Mouse (Mus musculus): Measurements from ENCODE around the gene Adcy6. TPM values are rescaled to one million over a fixed set of nuclear protein-coding genes. Genes with fewer than 3 reads are reported as not detected.

The Adcy6 gene
- polyA plus RNA-seq, 1 experiment from 2014 or later: 11.2 TPM

DNA sequence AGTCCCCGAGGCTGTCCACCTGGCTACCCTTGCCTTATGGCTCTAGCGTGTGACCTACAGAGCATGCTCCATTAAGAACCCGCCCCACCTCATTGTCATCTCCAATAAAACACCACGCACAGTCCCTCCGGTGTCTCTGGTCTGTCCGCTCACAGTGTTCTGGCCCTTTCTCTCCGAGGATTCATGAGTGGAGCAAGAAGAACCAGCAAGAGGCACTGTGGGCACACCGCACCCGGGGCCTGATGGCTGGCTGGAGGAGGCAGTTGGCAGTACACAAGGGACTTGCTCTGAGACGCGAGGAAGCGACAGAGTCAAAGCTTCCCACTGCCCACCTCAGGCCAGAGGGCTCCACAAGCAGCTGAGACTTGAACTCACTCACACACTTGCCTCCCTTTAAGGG, 34.5 kb upstream of the Adcy6 start:
- no peak overlapping the region for H3K9ac ChIP-seq (ENCODE audit: low read length)
- 92% methylated on average over 12 of the region's 12 CpGs for WGBS
- DNase-seq (ENCODE audit: low spot score) (no peak), ATAC-seq (replicated peaks; ENCODE audit: low FRiP score) (no peak)
- H3K4me1 ChIP-seq (replicated peaks; ENCODE audit: control insufficient read depth, insufficient read depth, low read length): no peaks in the 10 kb centered on the region
- no peaks in the 10 kb centered on the region for H3K9me3 ChIP-seq (ENCODE audit: control insufficient read depth, low read length)
- no peak overlapping the region for H3K4me3 ChIP-seq (ENCODE audit: low read depth, low read length)
- H3K27ac ChIP-seq (ENCODE audit: low read depth, low read length): no peak overlapping the region
- no peak overlapping the region for H3K4me2 ChIP-seq (ENCODE audit: low read depth, low read length, severe bottlenecking)
- H3K36me3 ChIP-seq (ENCODE audit: control insufficient read depth, insufficient read depth, low read length): peaks cover 25% of the 10 kb centered on the region
- H3K27me3 ChIP-seq (ENCODE audit: control insufficient read depth, insufficient read depth, low read length): no peaks in the 10 kb centered on the region

DNA sequence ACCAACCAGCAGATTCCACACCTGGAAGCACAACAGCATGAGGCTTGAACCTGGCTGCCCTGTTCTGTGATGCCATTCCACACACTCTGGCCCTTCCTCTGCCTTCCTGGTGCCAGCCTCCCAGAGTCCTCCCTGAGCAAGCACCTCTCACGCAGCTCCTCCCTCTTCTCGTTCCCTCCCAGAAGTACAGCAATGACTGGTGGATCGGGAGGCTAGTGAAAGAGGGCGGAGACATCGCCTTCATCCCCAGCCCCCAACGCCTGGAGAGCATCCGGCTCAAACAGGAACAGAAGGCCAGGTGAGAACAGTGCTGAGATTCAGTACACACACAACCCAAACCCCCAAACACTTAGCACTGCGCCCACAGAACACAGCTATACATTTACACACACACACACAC, 30.3 kb upstream of the Adcy6 start:
- H3K4me1 ChIP-seq (replicated peaks; ENCODE audit: control insufficient read depth, insufficient read depth, low read length): peaks cover 6% of the 10 kb centered on the region; the same call in 1 of the 2 replicates
- no peak overlapping the region for H3K9ac ChIP-seq (ENCODE audit: low read length)
- H3K27me3 ChIP-seq (ENCODE audit: control insufficient read depth, insufficient read depth, low read length): peaks cover 10% of the 10 kb centered on the region; the same call in 1 of the 2 replicates
- DNase-seq (ENCODE audit: low spot score) (no peak), ATAC-seq (replicated peaks; ENCODE audit: low FRiP score) (no peak)
- H3K4me2 ChIP-seq (ENCODE audit: low read depth, low read length, severe bottlenecking): no peak overlapping the region
- H3K9me3 ChIP-seq (ENCODE audit: control insufficient read depth, low read length): no peaks in the 10 kb centered on the region
- 36% methylated on average over 8 of the region's 8 CpGs for WGBS
- H3K36me3 ChIP-seq (ENCODE audit: control insufficient read depth, insufficient read depth, low read length): peaks cover 6% of the 10 kb centered on the region; the same call in 1 of the 2 replicates
- no peak overlapping the region for H3K27ac ChIP-seq (ENCODE audit: low read depth, low read length)
- H3K4me3 ChIP-seq (ENCODE audit: low read depth, low read length): no peak overlapping the region

DNA sequence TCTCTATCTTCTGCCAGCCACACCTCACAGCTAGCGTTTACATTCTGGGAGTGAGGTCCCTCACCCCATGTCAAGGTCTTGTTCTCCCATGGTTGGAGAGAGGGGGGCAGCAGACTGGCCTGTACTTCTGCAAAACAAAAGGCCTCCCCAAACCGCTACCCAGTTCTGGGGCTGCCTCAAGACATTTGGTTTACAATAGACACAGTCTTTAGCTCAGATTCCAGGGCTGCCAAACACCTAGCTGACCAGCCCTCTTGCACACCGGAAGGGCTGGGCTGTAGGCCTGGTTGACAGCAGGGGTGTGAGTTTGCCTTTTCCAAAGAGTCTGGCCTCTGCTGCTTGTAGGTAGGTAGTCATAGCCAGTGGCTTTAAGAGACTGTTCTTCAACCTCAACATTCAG, 27.3 kb upstream of the Adcy6 start:
- Histone ChIP-seq H3K9ac (ENCODE audit: low read length) (no peak overlapping the region; the same call in 1 of the 2 replicates), H3K36me3 (ENCODE audit: control insufficient read depth, insufficient read depth, low read length) (no peaks in the 10 kb centered on the region), H3K4me3 (ENCODE audit: low read depth, low read length) (no peak overlapping the region), H3K27ac (ENCODE audit: low read depth, low read length) (no peak overlapping the region), H3K4me1 (replicated peaks; ENCODE audit: control insufficient read depth, insufficient read depth, low read length) (peaks cover 26% of the 10 kb centered on the region), H3K4me2 (ENCODE audit: low read depth, low read length, severe bottlenecking) (no peak overlapping the region), H3K27me3 (ENCODE audit: control insufficient read depth, insufficient read depth, low read length) (peaks cover 27% of the 10 kb centered on the region), H3K9me3 (ENCODE audit: control insufficient read depth, low read length) (no peaks in the 10 kb centered on the region)
- DNase-seq (ENCODE audit: low spot score) (no peak), ATAC-seq (replicated peaks; ENCODE audit: low FRiP score) (no peak)
- 24% methylated on average over 3 of the region's 3 CpGs for WGBS

DNA sequence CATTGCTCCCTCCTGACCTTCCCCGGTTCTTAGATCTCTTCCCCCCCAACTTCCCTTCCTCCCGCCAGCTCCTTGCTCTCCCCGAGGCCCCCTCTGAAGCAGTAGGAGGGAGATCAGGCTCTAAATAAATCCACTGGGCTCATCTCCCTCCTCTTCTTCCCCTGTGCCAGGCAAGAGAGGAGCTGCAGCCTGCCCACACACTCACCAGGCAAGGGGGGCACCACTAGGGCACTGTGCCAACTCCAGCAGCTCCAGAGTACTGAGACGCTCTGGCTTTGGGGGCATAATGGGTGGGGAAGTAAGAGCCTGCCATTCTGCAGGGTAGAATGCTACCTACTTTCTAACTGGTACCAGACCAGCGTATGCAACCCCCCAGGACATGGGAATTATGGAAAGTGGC, 26.6 kb upstream of the Adcy6 start:
- no peak for ATAC-seq (replicated peaks; ENCODE audit: low FRiP score)
- Histone ChIP-seq H3K9me3 (ENCODE audit: control insufficient read depth, low read length) (no peaks in the 10 kb centered on the region), H3K27me3 (ENCODE audit: control insufficient read depth, insufficient read depth, low read length) (peaks cover 32% of the 10 kb centered on the region), H3K9ac (ENCODE audit: low read length) (0 out of 2 replicates have a peak overlapping the region, but pooled peaks have one; percentile 35), H3K4me1 (replicated peaks; ENCODE audit: control insufficient read depth, insufficient read depth, low read length) (peaks cover 30% of the 10 kb centered on the region), H3K4me3 (ENCODE audit: low read depth, low read length) (peak overlapping the region; percentile 83), H3K4me2 (ENCODE audit: low read depth, low read length, severe bottlenecking) (peak overlapping the region; percentile 97), H3K27ac (ENCODE audit: low read depth, low read length) (no peak overlapping the region), H3K36me3 (ENCODE audit: control insufficient read depth, insufficient read depth, low read length) (no peaks in the 10 kb centered on the region)
- WGBS: 46% methylated on average over 5 of the region's 5 CpGs
- no peak for DNase-seq (ENCODE audit: low spot score)

DNA sequence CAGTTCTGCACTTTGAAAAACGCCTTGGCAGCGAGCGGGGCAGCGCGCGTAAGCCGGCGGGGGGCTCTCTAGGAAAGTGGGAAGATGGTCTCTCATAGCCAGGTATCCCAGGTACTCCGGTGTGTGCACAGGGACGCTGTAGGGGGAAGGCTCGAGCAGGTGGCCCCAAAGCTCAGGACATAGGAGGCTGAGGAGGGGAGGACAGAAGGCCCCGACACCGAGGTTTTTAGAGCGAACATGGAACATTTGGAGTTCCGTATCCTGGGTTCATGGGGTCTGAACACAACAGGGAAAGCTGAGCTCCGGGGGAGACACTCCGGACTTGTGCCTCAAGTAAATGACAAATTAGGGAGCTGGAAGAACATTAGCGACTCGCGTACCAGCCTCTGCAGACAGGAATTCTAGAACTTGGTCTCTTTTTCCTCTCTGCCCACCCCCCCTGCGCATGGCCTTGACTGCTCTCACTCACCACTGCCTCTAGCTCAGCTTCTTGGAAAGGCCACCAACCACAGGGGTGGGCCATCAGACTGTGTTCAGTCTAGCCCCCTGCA, 25.5 kb upstream of the Adcy6 start:
- H3K9me3 ChIP-seq (ENCODE audit: control insufficient read depth, low read length): no peaks in the 10 kb centered on the region
- H3K27me3 ChIP-seq (ENCODE audit: control insufficient read depth, insufficient read depth, low read length): peaks cover 44% of the 10 kb centered on the region
- no peaks in the 10 kb centered on the region for H3K36me3 ChIP-seq (ENCODE audit: control insufficient read depth, insufficient read depth, low read length)
- no peak for ATAC-seq (replicated peaks; ENCODE audit: low FRiP score)
- DNase-seq (ENCODE audit: low spot score): no peak
- peaks cover 35% of the 10 kb centered on the region for H3K4me1 ChIP-seq (replicated peaks; ENCODE audit: control insufficient read depth, insufficient read depth, low read length)
- peak overlapping the region; percentile 92 for H3K9ac ChIP-seq (ENCODE audit: low read length)
- H3K4me3 ChIP-seq (ENCODE audit: low read depth, low read length): peak overlapping the region; percentile 83
- under 1% methylated on average over 21 of the region's 21 CpGs for WGBS
- H3K27ac ChIP-seq (ENCODE audit: low read depth, low read length): 0 out of 2 replicates have a peak overlapping the region, but pooled peaks have one; percentile 81
- H3K4me2 ChIP-seq (ENCODE audit: low read depth, low read length, severe bottlenecking): peak overlapping the region; percentile 97

DNA sequence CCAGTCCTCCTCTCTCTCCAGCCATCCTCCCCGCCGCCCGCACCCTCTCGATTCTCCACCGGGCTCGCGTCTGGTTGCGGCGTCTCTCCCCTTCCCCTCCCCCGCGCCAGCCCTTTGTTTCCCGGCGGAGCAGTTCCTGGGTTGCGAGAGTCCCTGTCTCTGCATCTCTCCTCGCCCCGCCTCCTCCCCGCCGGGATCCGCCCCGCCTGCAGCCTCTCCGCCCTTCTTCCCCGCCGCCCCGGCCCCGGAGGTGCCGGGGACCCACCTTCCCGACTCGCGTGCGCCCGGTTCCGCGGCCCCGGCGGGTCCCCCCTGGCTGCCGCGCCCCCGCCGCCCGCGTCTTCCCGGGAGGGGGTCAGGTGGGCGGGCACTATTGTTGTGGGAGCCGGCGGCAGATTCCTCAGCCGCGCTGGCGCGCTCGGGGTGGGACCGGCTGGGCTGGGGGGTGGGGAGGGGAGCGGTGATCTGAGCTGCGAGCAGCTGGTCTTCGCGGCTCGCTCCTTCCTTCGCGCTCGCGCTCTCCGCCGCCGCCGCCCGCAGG, 24.7 kb upstream of the Adcy6 start:
- peak overlapping the region; percentile 97 for H3K4me2 ChIP-seq (ENCODE audit: low read depth, low read length, severe bottlenecking)
- peaks cover 49% of the 10 kb centered on the region for H3K27me3 ChIP-seq (ENCODE audit: control insufficient read depth, insufficient read depth, low read length)
- H3K4me1 ChIP-seq (replicated peaks; ENCODE audit: control insufficient read depth, insufficient read depth, low read length): peaks cover 35% of the 10 kb centered on the region
- no peaks in the 10 kb centered on the region for H3K36me3 ChIP-seq (ENCODE audit: control insufficient read depth, insufficient read depth, low read length)
- peak overlapping the region; percentile 92 for H3K9ac ChIP-seq (ENCODE audit: low read length)
- H3K9me3 ChIP-seq (ENCODE audit: control insufficient read depth, low read length): no peaks in the 10 kb centered on the region
- H3K4me3 ChIP-seq (ENCODE audit: low read depth, low read length): peak overlapping the region; percentile 83
- WGBS: under 1% methylated on average over 64 of the region's 65 CpGs
- DNase-seq (ENCODE audit: low spot score): peak; percentile 93
- peak; percentile 73 for ATAC-seq (replicated peaks; ENCODE audit: low FRiP score)
- H3K27ac ChIP-seq (ENCODE audit: low read depth, low read length): peak overlapping the region; percentile 81

DNA sequence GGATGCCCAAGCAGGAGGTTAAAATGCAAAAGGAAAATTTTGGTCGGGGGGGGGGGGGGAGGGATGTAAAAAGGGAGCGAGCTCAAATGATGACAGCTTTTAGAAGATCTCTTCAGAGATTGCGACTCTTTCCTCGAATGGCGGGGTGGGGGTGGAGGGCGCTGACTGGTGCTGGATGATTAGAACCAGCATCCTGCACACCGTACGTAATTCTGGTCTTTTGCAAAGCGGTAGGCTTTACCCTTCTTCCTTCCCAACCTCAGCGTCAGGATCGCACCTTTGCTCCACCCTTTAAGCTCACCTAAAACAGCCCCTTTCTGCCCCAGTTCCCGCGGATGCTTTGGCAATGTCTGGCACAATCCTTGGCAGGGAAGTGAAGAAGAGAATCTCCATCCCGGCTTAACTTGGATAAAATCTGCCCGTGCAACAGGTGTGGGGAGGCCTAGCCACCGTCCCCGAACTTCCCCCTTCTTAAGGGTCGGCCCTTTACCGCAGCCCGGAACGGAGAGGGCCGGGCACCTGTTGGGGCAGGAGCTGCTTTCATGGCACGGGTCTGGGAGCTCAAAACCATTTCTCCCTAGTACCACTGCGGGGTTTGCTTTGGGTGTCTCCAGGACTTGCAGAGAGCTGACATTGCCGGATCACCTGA, 24.1 kb upstream of the Adcy6 start:
- Histone ChIP-seq H3K4me2 (ENCODE audit: low read depth, low read length, severe bottlenecking) (peak overlapping the region; percentile 97), H3K9ac (ENCODE audit: low read length) (peak overlapping the region; percentile 92), H3K27me3 (ENCODE audit: control insufficient read depth, insufficient read depth, low read length) (peaks cover 49% of the 10 kb centered on the region), H3K27ac (ENCODE audit: low read depth, low read length) (peak overlapping the region; percentile 81), H3K4me1 (replicated peaks; ENCODE audit: control insufficient read depth, insufficient read depth, low read length) (peaks cover 36% of the 10 kb centered on the region), H3K9me3 (ENCODE audit: control insufficient read depth, low read length) (no peaks in the 10 kb centered on the region), H3K36me3 (ENCODE audit: control insufficient read depth, insufficient read depth, low read length) (no peaks in the 10 kb centered on the region), H3K4me3 (ENCODE audit: low read depth, low read length) (peak overlapping the region; percentile 83)
- DNase-seq (ENCODE audit: low spot score) (peak; percentile 67), ATAC-seq (replicated peaks; ENCODE audit: low FRiP score) (no peak; the same call in 1 of the 2 replicates)
- WGBS: 0% methylated on average over 24 of the region's 25 CpGs

DNA sequence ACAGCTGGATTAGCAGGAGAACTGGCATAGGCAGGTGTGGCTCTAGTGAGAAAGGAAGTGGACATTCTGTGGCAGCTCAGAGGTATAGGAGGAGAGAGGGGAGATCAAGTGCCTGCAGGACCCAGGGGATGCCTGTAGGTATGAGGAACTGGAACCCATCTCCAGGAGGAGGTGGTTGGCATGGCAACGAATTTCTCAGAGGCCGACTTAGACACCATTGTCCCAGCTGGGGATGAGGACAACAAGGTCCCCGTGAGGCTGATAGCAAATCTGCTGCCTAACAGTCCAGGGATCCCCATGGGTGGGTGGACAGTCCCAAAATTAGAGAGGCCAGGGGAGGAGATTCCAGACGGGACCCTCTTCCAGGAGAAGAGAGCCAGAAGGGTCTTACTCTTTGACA, 23.0 kb upstream of the Adcy6 start:
- Histone ChIP-seq H3K9me3 (ENCODE audit: control insufficient read depth, low read length) (no peaks in the 10 kb centered on the region), H3K27me3 (ENCODE audit: control insufficient read depth, insufficient read depth, low read length) (peaks cover 55% of the 10 kb centered on the region), H3K4me3 (ENCODE audit: low read depth, low read length) (peak overlapping the region; percentile 83), H3K36me3 (ENCODE audit: control insufficient read depth, insufficient read depth, low read length) (no peaks in the 10 kb centered on the region), H3K4me1 (replicated peaks; ENCODE audit: control insufficient read depth, insufficient read depth, low read length) (peaks cover 42% of the 10 kb centered on the region), H3K9ac (ENCODE audit: low read length) (peak overlapping the region; percentile 51; the same call in 1 of the 2 replicates), H3K4me2 (ENCODE audit: low read depth, low read length, severe bottlenecking) (peak overlapping the region; percentile 97), H3K27ac (ENCODE audit: low read depth, low read length) (no peak overlapping the region)
- WGBS: 0% methylated on average over 4 of the region's 4 CpGs
- ATAC-seq (replicated peaks; ENCODE audit: low FRiP score): no peak
- no peak for DNase-seq (ENCODE audit: low spot score)
